In the genomic region with DNA sequence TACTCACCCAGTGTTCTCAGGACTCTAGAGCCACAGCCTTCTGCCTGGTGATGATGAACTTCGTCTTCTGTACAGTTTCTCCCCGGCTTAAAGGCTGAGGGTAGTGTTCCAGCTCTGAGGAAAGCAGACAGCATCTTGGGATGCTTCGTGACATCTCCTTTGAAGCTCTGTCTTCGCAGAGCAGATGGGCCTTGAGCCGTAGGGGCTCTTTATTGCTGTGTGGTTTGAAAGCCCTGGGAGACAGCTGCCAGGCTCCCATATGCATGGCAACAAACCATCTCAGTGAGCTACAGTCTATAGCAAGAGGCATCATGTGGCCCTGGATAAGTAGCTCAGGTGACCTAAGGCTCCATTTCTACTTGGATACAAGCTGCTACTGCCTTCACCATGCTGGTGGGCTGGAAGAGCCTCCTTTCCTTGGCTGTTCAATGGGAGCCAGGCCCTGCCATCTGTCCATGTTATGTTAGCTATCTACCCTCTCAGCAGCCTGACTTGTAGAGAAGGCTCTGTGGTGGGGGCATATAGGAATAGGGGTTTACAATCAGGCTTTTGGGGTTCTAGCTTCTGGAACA, we compare ENCODE assay signal across 27 mouse cellular contexts.
"Had no signal": no experiment of that assay in that cellular context is flagged by ENCODE, and none has a peak within 500 bp of the region (broad histone marks: within the 10 kb centered on the region; RNA-seq: fewer than 3 reads in every experiment).

No protein-coding gene starts in this region.

- DNase-seq: kidney, adult 9 months; kidney, postnatal 14 days; kidney, postnatal 4 days; layer of hippocampus, adult 9-11 months; layer of hippocampus, postnatal 36 days; liver; lung, adult 18-20 months; lung, postnatal 10 days; lung, postnatal 36 days; midbrain, embryonic 14.5 days; right cerebral cortex, adult 18-20 months; right cerebral cortex, postnatal 14 days; right cerebral cortex, postnatal 4 days; thymus, adult 2 months; thymus, postnatal 14 days; thymus, postnatal 4 days had no signal

- H3K9ac ChIP-seq: limb, embryonic 13.5 days; liver, embryonic 12.5 days; liver, embryonic 15.5 days; lung, embryonic 15.5 days; neural tube, embryonic 12.5 days; neural tube, embryonic 15.5 days had no signal

- H3K36me3 ChIP-seq: limb, embryonic 10.5 days; limb, embryonic 13.5 days; liver, embryonic 12.5 days; liver, embryonic 15.5 days; lung, embryonic 15.5 days; midbrain, embryonic 10.5 days; neural tube, embryonic 12.5 days; neural tube, embryonic 15.5 days had no signal

- H3K4me2 ChIP-seq: limb, embryonic 13.5 days; liver, embryonic 12.5 days; liver, embryonic 15.5 days; lung, embryonic 15.5 days; neural tube, embryonic 12.5 days; neural tube, embryonic 15.5 days had no signal

- H3K4me1 ChIP-seq: limb, embryonic 10.5 days; limb, embryonic 13.5 days; liver, embryonic 12.5 days; liver, embryonic 15.5 days; lung, embryonic 15.5 days; megakaryocyte, embryonic 14.5 days; midbrain, embryonic 10.5 days; neural tube, embryonic 12.5 days; neural tube, embryonic 15.5 days had no signal

- H3K4me3 ChIP-seq: left cerebral cortex, adult 2 months; limb, embryonic 10.5 days; limb, embryonic 13.5 days; liver, embryonic 12.5 days; liver, embryonic 15.5 days; lung, embryonic 15.5 days; megakaryocyte, embryonic 14.5 days; midbrain, embryonic 10.5 days; neural tube, embryonic 12.5 days; neural tube, embryonic 15.5 days had no signal

- H3K9me3 ChIP-seq: limb, embryonic 10.5 days; limb, embryonic 13.5 days; liver, embryonic 12.5 days; liver, embryonic 15.5 days; lung, embryonic 15.5 days; midbrain, embryonic 10.5 days; neural tube, embryonic 12.5 days; neural tube, embryonic 15.5 days had no signal

- ATAC-seq: liver, embryonic 12.5 days had no signal

- H3K27ac ChIP-seq: left cerebral cortex, adult 2 months; limb, embryonic 10.5 days; limb, embryonic 13.5 days; liver, embryonic 12.5 days; liver, embryonic 15.5 days; lung, embryonic 15.5 days; midbrain, embryonic 10.5 days; neural tube, embryonic 12.5 days; neural tube, embryonic 15.5 days; stomach, postnatal 0 days had no signal

- H3K27me3 ChIP-seq: limb, embryonic 13.5 days; liver, embryonic 12.5 days; liver, embryonic 15.5 days; lung, embryonic 15.5 days; megakaryocyte, embryonic 14.5 days; neural tube, embryonic 12.5 days; neural tube, embryonic 15.5 days had no signal
